Mouse (Mus musculus) liver, postnatal 0 days (tissue): ENCODE data around the gene Rnps1. TPM values are rescaled to one million over a fixed set of nuclear protein-coding genes. Genes with fewer than 3 reads are reported as not detected.

Experiments
- ATAC-seq: fragments of 200-750 bp; cut with Nextera tagmentation; 2 replicates; pipeline ENCODE4 v1.8.0; 2017; ENCODE audit warnings: mild to moderate bottlenecking, moderate library complexity
- DNase-seq: peaks from one replicate; pipeline ENCODE4 v3.0.0-alpha.2; 2016
- H3K27ac ChIP-seq: fragments of 300-500 bp; sonication (generic); 2 replicates; pipeline ENCODE4 v1.5.1; 2014; ENCODE audit warnings: antibody characterized with exemption, moderate library complexity, mild to moderate bottlenecking, low read depth
- H3K27me3 ChIP-seq: fragments of 300-500 bp; sonication (generic); 2 replicates; pipeline ENCODE4 v1.6.1; 2014; ENCODE audit warnings: low read length, control low read depth, mixed read lengths; ENCODE audit not compliant: insufficient read depth
- H3K36me3 ChIP-seq: fragments of 300-500 bp; sonication (generic); replicated peaks from 2 replicates; pipeline ENCODE4 v1.6.1; 2014; ENCODE audit warnings: mild to moderate bottlenecking, control low read depth, low read length, moderate library complexity, mixed read lengths; ENCODE audit not compliant: insufficient read depth
- H3K4me1 ChIP-seq: fragments of 300-500 bp; sonication (generic); 2 replicates; pipeline ENCODE4 v1.6.1; 2014; ENCODE audit warnings: antibody characterized with exemption, mild to moderate bottlenecking, control low read depth; ENCODE audit not compliant: insufficient read depth
- H3K4me2 ChIP-seq: fragments of 300-500 bp; sonication (generic); 2 replicates; pipeline ENCODE4 v1.6.1; 2014; ENCODE audit warnings: low read depth, mild to moderate bottlenecking, low read length, moderate library complexity, mixed read lengths
- H3K4me3 ChIP-seq: fragments of 300-500 bp; sonication (generic); 2 replicates; pipeline ENCODE4 v1.5.1; 2014; ENCODE audit warnings: low read depth, low read length
- H3K9ac ChIP-seq: fragments of 300-500 bp; sonication (generic); replicated peaks from 2 replicates; pipeline ENCODE4 v1.6.1; 2014; ENCODE audit warnings: mild to moderate bottlenecking, moderate library complexity
- H3K9me3 ChIP-seq: fragments of 300-500 bp; sonication (generic); 2 replicates; pipeline ENCODE4 v1.6.1; 2016; ENCODE audit warnings: mild to moderate bottlenecking, control low read depth, low read length, mixed read lengths
- CTCF ChIP-seq: sonication (generic); IDR thresholded peaks from 2 replicates; pipeline ENCODE4 v1.5.1; 2016; ENCODE audit warnings: antibody characterized with exemption, low read depth
- EP300 ChIP-seq: IDR thresholded peaks from 2 replicates; pipeline ENCODE4 v1.6.1; 2016; ENCODE audit warnings: antibody characterized with exemption, low read depth, mild to moderate bottlenecking
- WGBS: fragments of 180-500 bp; shearing (Covaris S2); extraction: QIAGEN DNeasy Blood & Tissue Kit; methylation state at CpG from one replicate; pipeline ENCODE4 v1.1.7; 2014; ENCODE audit not compliant: insufficient replicate concordance; 5-methylcytosine and 5-hydroxymethylcytosine counted together
- polyA plus RNA-seq: library from polyadenylated mRNA; unstranded; fragments of >200 nt; fragmentation: Nextera tagmentation; extraction: Ambion mirVana; gene quantifications from 2 replicates; pipeline ENCODE4 v1.2.1, GENCODE M21; 2015

Gene Rnps1
- polyA plus RNA-seq, 1 experiment from 2014 or later = 69.9 TPM

- H3K36me3 ChIP-seq = peaks cover 41% of the 10 kb centered on the region
- H3K9me3 ChIP-seq = no peaks in the 10 kb centered on the region
- peaks cover 9% of the 10 kb centered on the region for H3K4me1 ChIP-seq
- no peaks in the 10 kb centered on the region for H3K27me3 ChIP-seq
- 89% methylated on average over 7 of the region's 7 CpGs for WGBS
- ATAC-seq (no peak), DNase-seq (no peak)
- H3K4me2 ChIP-seq = peak overlapping the region; percentile 72
- no peak for TF ChIP-seq CTCF
- no peak for TF ChIP-seq EP300
- peak overlapping the region; percentile 66; the same call in 1 of the 2 replicates for H3K4me3 ChIP-seq
- H3K9ac ChIP-seq = no peak overlapping the region
- peak overlapping the region; percentile 87 for H3K27ac ChIP-seq
Measured at GRCm38 (mm10) chr17:24425905-24426304, 11.5 kb downstream of the Rnps1 start.

GRCm38 (mm10) chr17:24426471-24427169, 12.3 kb downstream of the Rnps1 start, which contains the start of gene Eci1:
Gene Eci1, plus strand, starts transcription at chr17:24426641.
- peak within 1 kb of the TSS; percentile 66 for H3K4me3 ChIP-seq
- H3K27ac ChIP-seq = peak within 1 kb of the TSS; percentile 87
- H3K4me2 ChIP-seq = peak within 1 kb of the TSS; percentile 72
- no peaks in the 10 kb centered on the region for H3K9me3 ChIP-seq
- no peaks in the 10 kb centered on the region for H3K27me3 ChIP-seq
- TF ChIP-seq EP300 (no peak), CTCF (peak; percentile 1; the same call in 1 of the 2 replicates)
- peaks cover 34% of the 10 kb centered on the region for H3K36me3 ChIP-seq
- DNase-seq (peak; percentile 95), ATAC-seq (peak; percentile 97)
- peaks cover 9% of the 10 kb centered on the region for H3K4me1 ChIP-seq
- WGBS = 4% methylated on average over 40 of the region's 48 CpGs
- H3K9ac ChIP-seq = peak within 1 kb of the TSS; percentile 77

GRCm38 (mm10) chr17:24427170-24427557, 12.8 kb downstream of the Rnps1 start:
- peak overlapping the region; percentile 77 for H3K9ac ChIP-seq
- no peaks in the 10 kb centered on the region for H3K9me3 ChIP-seq
- no peaks in the 10 kb centered on the region for H3K27me3 ChIP-seq
- H3K4me1 ChIP-seq = peaks cover 9% of the 10 kb centered on the region
- peak; percentile 36 for DNase-seq
- peaks cover 29% of the 10 kb centered on the region for H3K36me3 ChIP-seq
- no peak for TF ChIP-seq EP300
- no peak for TF ChIP-seq CTCF
- peak overlapping the region; percentile 66 for H3K4me3 ChIP-seq
- ATAC-seq = peak; percentile 22
- peak overlapping the region; percentile 72 for H3K4me2 ChIP-seq
- 4% methylated on average over 8 of the region's 8 CpGs for WGBS
- H3K27ac ChIP-seq = peak overlapping the region; percentile 87

GRCm38 (mm10) chr17:24429201-24429983, 15.0 kb downstream of the Rnps1 start:
- ATAC-seq (no peak), DNase-seq (no peak)
- TF ChIP-seq CTCF = no peak
- Histone ChIP-seq H3K36me3 (peaks cover 12% of the 10 kb centered on the region), H3K4me2 (no peak overlapping the region), H3K9ac (peak overlapping the region; percentile 6; the same call in 1 of the 2 replicates), H3K4me1 (peaks cover 9% of the 10 kb centered on the region), H3K27me3 (no peaks in the 10 kb centered on the region), H3K9me3 (no peaks in the 10 kb centered on the region), H3K4me3 (no peak overlapping the region), H3K27ac (peak overlapping the region; percentile 34)
- WGBS = 81% methylated on average over 14 of the region's 14 CpGs

GRCm38 (mm10) chr17:24437016-24437415, 22.7 kb downstream of the Rnps1 start:
- ATAC-seq (peak; percentile 63), DNase-seq (no peak)
- TF ChIP-seq EP300 = no peak
- peak; percentile 87 for TF ChIP-seq CTCF
- H3K9ac ChIP-seq = no peak overlapping the region
- WGBS = 79% methylated on average over 5 of the region's 5 CpGs
- H3K27ac ChIP-seq = no peak overlapping the region
- H3K4me2 ChIP-seq = no peak overlapping the region
- no peaks in the 10 kb centered on the region for H3K9me3 ChIP-seq
- no peaks in the 10 kb centered on the region for H3K27me3 ChIP-seq
- peaks cover 38% of the 10 kb centered on the region for H3K36me3 ChIP-seq
- no peaks in the 10 kb centered on the region for H3K4me1 ChIP-seq
- no peak overlapping the region for H3K4me3 ChIP-seq

GRCm38 (mm10) chr17:24440377-24440776, 26.0 kb downstream of the Rnps1 start:
- Histone ChIP-seq H3K27me3 (no peaks in the 10 kb centered on the region), H3K36me3 (peaks cover 48% of the 10 kb centered on the region)
- WGBS = 84% methylated on average over 8 of the region's 8 CpGs

More at GRCm38 (mm10) chr17:24440377-24440776, 26.0 kb downstream of the Rnps1 start:
- H3K9ac ChIP-seq = no peak overlapping the region
- no peak overlapping the region for H3K4me2 ChIP-seq
- H3K4me1 ChIP-seq = no peaks in the 10 kb centered on the region
- no peak overlapping the region for H3K4me3 ChIP-seq
- ATAC-seq (no peak), DNase-seq (no peak)
- H3K9me3 ChIP-seq = no peaks in the 10 kb centered on the region
- H3K27ac ChIP-seq = no peak overlapping the region
- no peak for TF ChIP-seq CTCF
- no peak for TF ChIP-seq EP300
